Mouse (Mus musculus) E14TG2a.4 (cell line): ENCODE data around the gene Nek9.

Experiments used
- CTCF ChIP-seq: conservative IDR thresholded peaks from 2 replicates; pipeline ENCODE4 v1.5.1; 2014; ENCODE audit warnings: low read length
- POU5F1 ChIP-seq: IDR thresholded peaks from 2 replicates; pipeline ENCODE4 v1.6.1; 2014; ENCODE audit warnings: low read length, borderline replicate concordance

DNA sequence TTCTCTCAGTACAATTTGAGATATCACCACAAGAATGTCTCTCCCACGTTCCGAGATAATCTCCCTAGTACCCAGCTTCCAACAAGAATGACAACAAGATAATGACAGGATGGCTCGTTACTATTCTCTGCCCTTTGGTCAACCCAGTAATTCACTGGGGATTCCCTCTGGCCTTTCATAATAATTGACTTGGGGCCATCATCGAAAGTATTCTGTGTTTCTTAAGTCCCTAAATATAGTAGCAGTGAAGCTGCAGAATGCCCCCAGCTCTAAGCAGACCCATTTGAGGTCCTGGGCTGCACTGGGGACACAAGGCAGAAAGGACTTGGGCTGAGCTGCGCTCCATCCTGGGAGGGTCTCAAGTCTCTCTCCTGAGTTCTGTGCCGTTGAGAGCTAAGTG lies 46.9 kb downstream of the Nek9 start:
- TF ChIP-seq CTCF, result no peak
- TF ChIP-seq POU5F1, result no peak
